Mouse (Mus musculus): ENCODE data around the gene Atg16l2. TPM values are rescaled to one million over a fixed set of nuclear protein-coding genes. Genes with fewer than 3 reads are reported as not detected.

Atg16l2 gene
- polyA plus RNA-seq, 1 experiment from 2014 or later = 25.8 TPM

DNA sequence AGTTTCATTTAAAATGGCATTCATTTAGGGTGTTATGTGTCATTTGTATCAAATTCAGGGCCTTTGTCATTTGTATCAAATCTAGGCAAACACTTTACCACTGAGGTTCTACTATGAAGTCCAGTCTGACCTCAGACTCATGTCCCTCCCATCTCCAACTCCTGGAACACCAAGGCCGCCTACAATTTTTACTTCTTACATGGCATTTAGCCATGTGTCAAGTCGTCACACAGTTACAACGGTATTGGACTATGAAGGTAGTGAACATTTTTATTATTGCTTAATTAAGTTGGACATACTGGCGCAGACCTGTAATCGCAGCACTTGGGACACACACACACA lies 7.9 kb upstream of the Atg16l2 start:
- Histone ChIP-seq H3K4me3 (replicated peaks) (peak overlapping the region; percentile 59), H3K27ac (peak overlapping the region; percentile 94), H3K9ac (replicated peaks) (peak overlapping the region; percentile 63; the same call in 1 of the 2 replicates), H3K4me2 (peak overlapping the region; percentile 60), H3K36me3 (no peaks in the 10 kb centered on the region), H3K27me3 (peaks cover 3% of the 10 kb centered on the region; the same call in 1 of the 2 replicates), H3K9me3 (no peaks in the 10 kb centered on the region), H3K4me1 (replicated peaks) (0 out of 2 replicates have a peak, but pooled peaks cover 4% of the 10 kb centered on the region)
- WGBS = 30% methylated on average over 5 of the region's 5 CpGs
- no peak; the same call in 1 of the 2 replicates for ATAC-seq (ENCODE audit: insufficient number of reproducible peaks, insufficient read depth, low FRiP score, low TSS enrichment, low read depth)

- ATAC-seq (ENCODE audit: insufficient number of reproducible peaks, insufficient read depth, low FRiP score, low TSS enrichment, low read depth) = no peak
- Histone ChIP-seq H3K27ac (no peak overlapping the region), H3K27me3 (no peaks in the 10 kb centered on the region), H3K4me1 (replicated peaks) (0 out of 2 replicates have a peak, but pooled peaks cover 4% of the 10 kb centered on the region), H3K4me3 (replicated peaks) (no peak overlapping the region), H3K9me3 (no peaks in the 10 kb centered on the region), H3K4me2 (no peak overlapping the region), H3K36me3 (no peaks in the 10 kb centered on the region), H3K9ac (replicated peaks) (no peak overlapping the region)
- 57% methylated on average over 2 of the region's 2 CpGs for WGBS
These were observed 4.8 kb upstream of the Atg16l2 start for GRCm38 (mm10) chr7:101306841-101307240.

DNA sequence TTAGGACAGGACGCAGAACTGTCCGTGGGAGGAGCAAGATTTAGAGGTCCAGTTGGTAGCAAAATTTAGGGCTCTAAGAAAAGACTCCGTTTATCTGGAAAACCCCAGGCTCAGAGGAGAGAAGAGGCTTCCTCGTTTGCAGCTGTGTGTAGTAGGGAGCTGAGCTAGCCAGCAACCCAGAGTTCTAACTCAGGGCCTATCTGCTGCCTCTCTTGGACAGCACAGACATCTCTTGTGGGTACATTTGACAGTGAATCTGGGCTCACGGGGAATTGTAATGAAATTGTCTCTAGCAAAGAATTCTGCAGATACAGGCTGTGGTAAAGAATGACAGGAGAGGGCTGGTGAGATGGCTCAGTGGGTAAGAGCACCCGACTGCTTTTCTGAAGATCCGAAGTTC lies 640 bp upstream of the Atg16l2 start:
- no peaks in the 10 kb centered on the region for H3K9me3 ChIP-seq
- no peak overlapping the region; the same call in 1 of the 2 replicates for H3K27ac ChIP-seq
- H3K4me3 ChIP-seq (replicated peaks) = peak overlapping the region; percentile 67
- H3K4me2 ChIP-seq = peak overlapping the region; percentile 83
- peaks cover 16% of the 10 kb centered on the region for H3K4me1 ChIP-seq (replicated peaks)
- no peaks in the 10 kb centered on the region for H3K36me3 ChIP-seq
- H3K9ac ChIP-seq (replicated peaks) = peak overlapping the region; percentile 62; the same call in 1 of the 2 replicates
- 25% methylated on average over 7 of the region's 7 CpGs for WGBS
- ATAC-seq (ENCODE audit: insufficient number of reproducible peaks, insufficient read depth, low FRiP score, low TSS enrichment, low read depth) = no peak
- H3K27me3 ChIP-seq = peaks cover 18% of the 10 kb centered on the region

GRCm38 (mm10) chr7:101301361-101301880 lies 630 bp downstream of the Atg16l2 start:
- no peaks in the 10 kb centered on the region for H3K36me3 ChIP-seq
- H3K4me3 ChIP-seq (replicated peaks) = peak overlapping the region; percentile 67
- under 1% methylated on average over 30 of the region's 30 CpGs for WGBS
- no peak for ATAC-seq (ENCODE audit: insufficient number of reproducible peaks, insufficient read depth, low FRiP score, low TSS enrichment, low read depth)
- H3K4me2 ChIP-seq = peak overlapping the region; percentile 83
- no peaks in the 10 kb centered on the region for H3K9me3 ChIP-seq
- H3K27ac ChIP-seq = peak overlapping the region; percentile 66
- H3K4me1 ChIP-seq (replicated peaks) = peaks cover 27% of the 10 kb centered on the region
- H3K27me3 ChIP-seq = peaks cover 20% of the 10 kb centered on the region
- peak overlapping the region; percentile 62 for H3K9ac ChIP-seq (replicated peaks)

- H3K9ac ChIP-seq (replicated peaks) = no peak overlapping the region
- no peak overlapping the region for H3K4me3 ChIP-seq (replicated peaks)
- no peak overlapping the region for H3K4me2 ChIP-seq
- no peak overlapping the region for H3K27ac ChIP-seq
- peaks cover 30% of the 10 kb centered on the region for H3K4me1 ChIP-seq (replicated peaks)
- no peaks in the 10 kb centered on the region for H3K9me3 ChIP-seq
- no peak for ATAC-seq (ENCODE audit: insufficient number of reproducible peaks, insufficient read depth, low FRiP score, low TSS enrichment, low read depth)
- peaks cover 20% of the 10 kb centered on the region for H3K27me3 ChIP-seq
- 84% methylated on average over 3 of the region's 3 CpGs for WGBS
- H3K36me3 ChIP-seq = peaks cover 9% of the 10 kb centered on the region; the same call in 1 of the 2 replicates
These were observed 3.7 kb downstream of the Atg16l2 start for GRCm38 (mm10) chr7:101298375-101298774.

- no peak; the same call in 1 of the 2 replicates for ATAC-seq (ENCODE audit: insufficient number of reproducible peaks, insufficient read depth, low FRiP score, low TSS enrichment, low read depth)
- peaks cover 20% of the 10 kb centered on the region for H3K27me3 ChIP-seq
- H3K36me3 ChIP-seq = peaks cover 16% of the 10 kb centered on the region; the same call in 1 of the 2 replicates
- H3K27ac ChIP-seq = no peak overlapping the region
- peaks cover 30% of the 10 kb centered on the region for H3K4me1 ChIP-seq (replicated peaks)
- WGBS = 23% methylated on average over 8 of the region's 8 CpGs
- H3K4me2 ChIP-seq = peak overlapping the region; percentile 66
- H3K4me3 ChIP-seq (replicated peaks) = peak overlapping the region; percentile 37
- peak overlapping the region; percentile 57 for H3K9ac ChIP-seq (replicated peaks)
- H3K9me3 ChIP-seq = no peaks in the 10 kb centered on the region
These were observed 5.0 kb downstream of the Atg16l2 start for GRCm38 (mm10) chr7:101297023-101297405.

- peak overlapping the region; percentile 66 for H3K4me2 ChIP-seq
- H3K4me1 ChIP-seq (replicated peaks) = peaks cover 30% of the 10 kb centered on the region
- peak; percentile 70 for ATAC-seq (ENCODE audit: insufficient number of reproducible peaks, insufficient read depth, low FRiP score, low TSS enrichment, low read depth)
- H3K4me3 ChIP-seq (replicated peaks) = peak overlapping the region; percentile 37
- H3K36me3 ChIP-seq = peaks cover 16% of the 10 kb centered on the region; the same call in 1 of the 2 replicates
- peaks cover 20% of the 10 kb centered on the region for H3K27me3 ChIP-seq
- 12% methylated on average over 35 of the region's 35 CpGs for WGBS
- H3K9ac ChIP-seq (replicated peaks) = peak overlapping the region; percentile 57
- no peak overlapping the region for H3K27ac ChIP-seq
- no peaks in the 10 kb centered on the region for H3K9me3 ChIP-seq
These were observed 5.6 kb downstream of the Atg16l2 start for GRCm38 (mm10) chr7:101296252-101297022.

DNA sequence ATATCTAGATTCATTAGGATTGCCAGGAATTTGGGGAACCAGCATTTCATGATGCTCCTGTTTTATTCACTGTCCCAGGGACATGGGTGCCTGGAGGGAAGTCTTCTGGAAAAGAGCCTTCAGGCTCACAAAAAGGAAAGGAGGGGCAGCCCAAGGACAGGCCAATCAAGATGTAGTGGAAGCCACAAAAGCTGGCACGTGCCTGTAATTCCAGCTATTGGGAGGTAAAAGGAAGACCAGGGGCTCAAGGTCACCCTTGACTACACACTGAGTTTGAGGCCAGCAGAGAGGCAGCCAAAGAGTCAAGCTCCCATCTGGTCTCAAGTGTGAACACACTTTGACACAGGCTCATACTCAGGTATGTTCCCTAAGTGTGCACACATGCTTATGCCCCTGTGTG lies 6.6 kb downstream of the Atg16l2 start:
- 69% methylated on average over 1 of the region's 1 CpGs for WGBS
- no peak for ATAC-seq (ENCODE audit: insufficient number of reproducible peaks, insufficient read depth, low FRiP score, low TSS enrichment, low read depth)
- Histone ChIP-seq H3K4me3 (replicated peaks) (no peak overlapping the region), H3K9me3 (no peaks in the 10 kb centered on the region), H3K4me2 (no peak overlapping the region), H3K27ac (no peak overlapping the region), H3K9ac (replicated peaks) (no peak overlapping the region), H3K4me1 (replicated peaks) (peaks cover 24% of the 10 kb centered on the region), H3K36me3 (peaks cover 23% of the 10 kb centered on the region), H3K27me3 (peaks cover 20% of the 10 kb centered on the region)

- 54% methylated on average over 4 of the region's 4 CpGs for WGBS
- Histone ChIP-seq H3K4me1 (replicated peaks) (peaks cover 14% of the 10 kb centered on the region), H3K9ac (replicated peaks) (no peak overlapping the region), H3K4me2 (no peak overlapping the region), H3K27ac (no peak overlapping the region), H3K9me3 (no peaks in the 10 kb centered on the region), H3K27me3 (peaks cover 6% of the 10 kb centered on the region; the same call in 1 of the 2 replicates), H3K36me3 (peaks cover 40% of the 10 kb centered on the region), H3K4me3 (replicated peaks) (no peak overlapping the region)
- ATAC-seq (ENCODE audit: insufficient number of reproducible peaks, insufficient read depth, low FRiP score, low TSS enrichment, low read depth) = no peak
These were observed 8.4 kb downstream of the Atg16l2 start for GRCm38 (mm10) chr7:101293611-101294010.

DNA sequence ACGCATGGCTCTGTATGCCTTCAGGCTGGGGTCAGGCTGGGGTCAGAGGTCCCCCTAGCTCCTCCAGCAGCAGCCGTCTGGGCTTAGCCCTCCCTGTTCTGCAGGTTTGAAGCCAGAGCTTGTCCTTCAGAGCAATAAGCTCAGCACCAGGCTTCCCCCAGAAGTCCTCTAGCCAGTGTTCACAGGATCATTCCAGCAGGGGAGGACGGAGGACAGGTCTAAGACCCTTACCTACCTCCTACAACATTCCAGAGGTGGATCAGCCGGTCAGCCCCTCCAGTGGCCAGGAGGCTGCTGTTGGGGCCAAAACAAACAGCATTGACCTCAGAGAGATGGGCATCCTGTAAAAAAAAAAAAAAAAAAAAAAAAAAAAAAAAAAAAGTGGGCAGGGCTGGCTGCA lies 8.9 kb downstream of the Atg16l2 start:
- H3K4me3 ChIP-seq (replicated peaks) = no peak overlapping the region
- 51% methylated on average over 4 of the region's 4 CpGs for WGBS
- peaks cover 40% of the 10 kb centered on the region for H3K36me3 ChIP-seq
- peaks cover 6% of the 10 kb centered on the region; the same call in 1 of the 2 replicates for H3K27me3 ChIP-seq
- H3K27ac ChIP-seq = no peak overlapping the region
- ATAC-seq (ENCODE audit: insufficient number of reproducible peaks, insufficient read depth, low FRiP score, low TSS enrichment, low read depth) = no peak
- no peak overlapping the region for H3K9ac ChIP-seq (replicated peaks)
- H3K4me1 ChIP-seq (replicated peaks) = peaks cover 14% of the 10 kb centered on the region
- no peaks in the 10 kb centered on the region for H3K9me3 ChIP-seq
- no peak overlapping the region for H3K4me2 ChIP-seq

DNA sequence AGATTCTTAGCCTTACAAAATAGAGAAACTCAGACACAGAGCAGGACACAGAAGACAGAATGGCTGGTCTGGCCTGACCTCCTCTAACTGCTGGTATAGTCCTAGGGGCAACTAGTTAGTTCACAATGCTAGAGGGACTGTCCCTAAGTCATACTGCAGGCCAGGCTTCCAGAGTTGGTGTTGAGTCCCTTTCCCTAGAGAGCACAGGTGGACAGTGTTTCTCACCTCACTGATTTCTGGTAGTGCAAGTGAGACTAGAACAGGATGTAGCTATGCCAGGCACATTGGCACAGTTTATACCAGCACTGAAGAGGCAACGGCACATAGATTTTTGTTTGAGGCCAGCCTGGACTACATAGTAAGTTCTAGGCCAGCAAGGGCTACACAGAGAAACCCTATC lies 9.4 kb downstream of the Atg16l2 start:
- peaks cover 14% of the 10 kb centered on the region for H3K4me1 ChIP-seq (replicated peaks)
- no peak for ATAC-seq (ENCODE audit: insufficient number of reproducible peaks, insufficient read depth, low FRiP score, low TSS enrichment, low read depth)
- WGBS = 87% methylated on average over 1 of the region's 1 CpGs
- no peak overlapping the region for H3K4me2 ChIP-seq
- H3K9ac ChIP-seq (replicated peaks) = no peak overlapping the region
- H3K27me3 ChIP-seq = peaks cover 2% of the 10 kb centered on the region; the same call in 1 of the 2 replicates
- H3K27ac ChIP-seq = no peak overlapping the region
- H3K4me3 ChIP-seq (replicated peaks) = no peak overlapping the region
- H3K36me3 ChIP-seq = peaks cover 40% of the 10 kb centered on the region
- H3K9me3 ChIP-seq = no peaks in the 10 kb centered on the region

Data from limb, embryonic 12.5 days (tissue).